8 mouse cellular contexts compared by ENCODE assay signal in genomic region chr3:52266606-52267160, GRCm38 (mm10). TPM values are rescaled to one million over a fixed set of nuclear protein-coding genes. Genes with fewer than 3 reads are reported as not detected.
DNase-seq lines count a peak whose midpoint lies in the region; ATAC-seq and TF ChIP-seq lines count a peak whose summit lies in the region.

No protein-coding gene starts in this region.

- peak overlapping the region; percentile 96 for H3K4me2 ChIP-seq in embryonic facial prominence, embryonic 13.5 days
- peak overlapping the region; percentile 95 for H3K4me2 ChIP-seq in midbrain, embryonic 11.5 days

- no peak overlapping the region for H3K27ac ChIP-seq in MEL (ENCODE audit: control insufficient read depth, low read depth, low read length)
- H3K27ac ChIP-seq in embryonic facial prominence, embryonic 13.5 days, result no peak overlapping the region
- H3K27ac ChIP-seq in midbrain, embryonic 11.5 days (ENCODE audit: low read depth, low read length), result no peak overlapping the region

- 0 out of 4 replicates have a peak, but pooled peaks cover 0 to 1% of the 10 kb centered on the region in 2 experiments for H3K27me3 ChIP-seq in MEL (ENCODE audit: control insufficient read depth in 1 of 2, insufficient read depth in 2 of 2, low read length in 2 of 2)
- H3K27me3 ChIP-seq in embryonic facial prominence, embryonic 13.5 days, result peaks cover 32% of the 10 kb centered on the region
- H3K27me3 ChIP-seq in midbrain, embryonic 11.5 days (ENCODE audit: control insufficient read depth, insufficient read depth, low read length), result peaks cover 35% of the 10 kb centered on the region

- TF ChIP-seq CTCF in MEL (IDR thresholded peaks at IDR 0.05 in 2 of 3, conservative IDR thresholded peaks at IDR 0.05 in 1 of 3; ENCODE audit: control insufficient read depth in 1 of 3, insufficient read depth in 1 of 3, low read depth in 2 of 3, low read length in 3 of 3, poor library complexity in 1 of 3, severe bottlenecking in 1 of 3), result no peak

- peak; percentile 57 for DNase-seq in MEL (ENCODE audit: low read depth, low spot score)
- peak; percentile 70 to 74 for DNase-seq in heart, postnatal 10 days
- DNase-seq in kidney, postnatal 4 days, result peak; percentile 48 to 61
- peak; percentile 92 for DNase-seq in midbrain, embryonic 11.5 days (ENCODE audit: low spot score, missing footprints)
- DNase-seq in right cerebral cortex, adult 2 months (ENCODE audit: low spot score in 2 of 2), result no peak
- DNase-seq in thymus, postnatal 0 days (ENCODE audit: low spot score), result no peak
- no peak for DNase-seq in urinary bladder, postnatal 25 days (ENCODE audit: low spot score)

- intact Hi-C loops in heart, postnatal 10 days (cut with DNase I), result loop anchor here (5.0 kb wide), 3 partner anchors 76 to 376 kb away; no protein-coding TSS in a partner anchor

- H3K79me2 ChIP-seq in MEL (ENCODE audit: control insufficient read depth, insufficient read depth, low read length, poor library complexity), result peaks cover 13% of the 10 kb centered on the region

- H3K9me3 ChIP-seq in MEL (replicated peaks; ENCODE audit: insufficient read depth, low read length), result no peaks in the 10 kb centered on the region
- no peaks in the 10 kb centered on the region for H3K9me3 ChIP-seq in embryonic facial prominence, embryonic 13.5 days
- H3K9me3 ChIP-seq in midbrain, embryonic 11.5 days (ENCODE audit: control insufficient read depth, low read length), result no peaks in the 10 kb centered on the region

- no peaks in the 10 kb centered on the region for H3K4me1 ChIP-seq in MEL (ENCODE audit: control insufficient read depth in 1 of 2, insufficient read depth in 2 of 2, low read length in 2 of 2)
- H3K4me1 ChIP-seq in embryonic facial prominence, embryonic 13.5 days, result peaks cover 25% of the 10 kb centered on the region
- peaks cover 23% of the 10 kb centered on the region for H3K4me1 ChIP-seq in midbrain, embryonic 11.5 days (ENCODE audit: control insufficient read depth, insufficient read depth, low read length)

- no peaks in the 10 kb centered on the region for H3K36me3 ChIP-seq in MEL (ENCODE audit: control insufficient read depth in 1 of 2, insufficient read depth in 2 of 2, low read length in 2 of 2)
- H3K36me3 ChIP-seq in embryonic facial prominence, embryonic 13.5 days, result no peaks in the 10 kb centered on the region
- H3K36me3 ChIP-seq in midbrain, embryonic 11.5 days (ENCODE audit: control insufficient read depth, insufficient read depth, low read length), result no peaks in the 10 kb centered on the region

- no peak for TF ChIP-seq EP300 in MEL (IDR thresholded peaks at IDR 0.05; ENCODE audit: low read depth in 1 of 2, low read length in 2 of 2)

- peak overlapping the region; percentile 17 for H3K9ac ChIP-seq in MEL (ENCODE audit: control insufficient read depth, low read depth, low read length, poor library complexity, severe bottlenecking)
- H3K9ac ChIP-seq in embryonic facial prominence, embryonic 13.5 days, result no peak overlapping the region
- H3K9ac ChIP-seq in midbrain, embryonic 11.5 days (ENCODE audit: low read length), result no peak overlapping the region

- H3K4me3 ChIP-seq in MEL (ENCODE audit: control insufficient read depth in 1 of 2, insufficient read depth in 1 of 2, low read depth in 2 of 2, low read length in 2 of 2), result peak overlapping the region; percentile 64 to 94
- peak overlapping the region; percentile 79 for H3K4me3 ChIP-seq in embryonic facial prominence, embryonic 13.5 days
- H3K4me3 ChIP-seq in midbrain, embryonic 11.5 days (ENCODE audit: low read depth, low read length), result no peak overlapping the region

- ATAC-seq in embryonic facial prominence, embryonic 13.5 days (ENCODE audit: insufficient number of reproducible peaks, insufficient read depth, low FRiP score, low TSS enrichment, low read depth), result no peak
- ATAC-seq in midbrain, embryonic 11.5 days (ENCODE audit: low FRiP score), result no peak

- TF ChIP-seq POLR2A in MEL (IDR thresholded peaks at IDR 0.05; ENCODE audit: control insufficient read depth in 1 of 2, insufficient read depth in 1 of 2, low read depth in 1 of 2, low read length in 2 of 2, poor library complexity in 1 of 2), result no peak

- TF ChIP-seq RAD21 in MEL (IDR thresholded peaks at IDR 0.05; ENCODE audit: low read depth, low read length), result no peak

- WGBS in embryonic facial prominence, embryonic 13.5 days, result 8% methylated on average over 17 of the region's 17 CpGs
- WGBS in midbrain, embryonic 11.5 days, result 10% methylated on average over 17 of the region's 17 CpGs

TF ChIP-seq in MEL, 35 proteins besides CTCF, POLR2A, EP300 and RAD21:
- no peak for TF ChIP-seq HCFC1 (IDR thresholded peaks at IDR 0.05; ENCODE audit: low read depth, low read length)
- no peak for TF ChIP-seq NRF1 (IDR thresholded peaks at IDR 0.05; ENCODE audit: insufficient read depth, low read depth, low read length, poor library complexity, severe bottlenecking)
- TF ChIP-seq E2F4 (IDR thresholded peaks at IDR 0.05; ENCODE audit: borderline replicate concordance, low read depth, low read length), result no peak
- no peak for TF ChIP-seq NELFE (IDR thresholded peaks at IDR 0.05; ENCODE audit: low read depth, low read length)
- TF ChIP-seq ELF1 (IDR thresholded peaks at IDR 0.05; ENCODE audit: low read depth, low read length), result no peak
- TF ChIP-seq MXI1 (IDR thresholded peaks at IDR 0.05; ENCODE audit: low read depth, low read length), result no peak
- no peak for TF ChIP-seq TBP (IDR thresholded peaks at IDR 0.05; ENCODE audit: low read depth, low read length)

RNA-seq across cellular contexts. Expression of gene Foxo1, which starts 1.5 kb away (rescaled TPM):
- 0.31 and 0.42 TPM in 2 replicates for total RNA-seq in MEL (2012; rRNA removed)
- polyA plus RNA-seq in MEL (2012; ENCODE audit: insufficient read depth in 1 of 2, insufficient read length in 2 of 2, low read depth in 1 of 2, low replicate concordance in 2 of 2, missing spikeins in 1 of 2), result 1 to 10 TPM in 1 of 2 experiments, not detected in 1; 2.5 TPM
- 5.7 and 7.3 TPM in 2 replicates for polyA plus RNA-seq in embryonic facial prominence, embryonic 13.5 days (2015; fragmentation: Nextera tagmentation; extraction: Ambion mirVana)
- 10 to 100 TPM; 16.7 to 17.1 TPM for total RNA-seq in heart, postnatal 10 days (2021)
- polyA plus RNA-seq in midbrain, embryonic 11.5 days (2014; fragmentation: Nextera tagmentation; extraction: Ambion mirVana), result 2.7 and 3.0 TPM in 2 replicates
- 7.8 and 10.1 TPM in 2 replicates for polyA plus RNA-seq in thymus, postnatal 0 days (2015; fragmentation: Nextera tagmentation; extraction: Ambion mirVana)

Comparison
In these comparisons a context has a peak if more than half of its experiments do, and no peak if none do; other contexts are left out.
1. DNase-seq: peak in MEL (single experiment), heart, postnatal 10 days (2 of 2), kidney, postnatal 4 days (2 of 2) and midbrain, embryonic 11.5 days (single experiment); none in right cerebral cortex, adult 2 months (0 of 2), thymus, postnatal 0 days (single experiment) and urinary bladder, postnatal 25 days (single experiment).